Mouse (Mus musculus) stomach, embryonic 14.5 days (tissue): Measurements from ENCODE around the gene Glod5. TPM values are rescaled to one million over a fixed set of nuclear protein-coding genes. Genes with fewer than 3 reads are reported as not detected.
"Not testable (repeated sequence)": the region's sequence is repeated elsewhere in the genome, so short reads cannot be mapped to it uniquely, and the experiment has no call there.

Source experiments
- ATAC-seq: fragments of 200-750 bp; cut with Nextera tagmentation; 2 replicates; pipeline ENCODE4 v1.8.0; 2017; ENCODE audit warnings: low read depth, moderate TSS enrichment; ENCODE audit not compliant: insufficient number of reproducible peaks, insufficient read depth, low FRiP score
- H3K27ac ChIP-seq: fragments of 300-500 bp; sonication (generic); 2 replicates; pipeline ENCODE4 v1.5.1; 2014; ENCODE audit warnings: mild to moderate bottlenecking, low read length, moderate library complexity, mixed read lengths
- H3K27me3 ChIP-seq: fragments of 300-500 bp; sonication (generic); 2 replicates; pipeline ENCODE4 v1.6.1; 2014; ENCODE audit warnings: low read length, control low read depth, mixed read lengths; ENCODE audit not compliant: control insufficient read depth, insufficient read depth
- H3K36me3 ChIP-seq: fragments of 300-500 bp; sonication (generic); 2 replicates; pipeline ENCODE4 v1.6.1; 2014; ENCODE audit warnings: mild to moderate bottlenecking, control low read depth, low read length, moderate library complexity, mixed read lengths; ENCODE audit not compliant: control insufficient read depth, insufficient read depth
- H3K4me1 ChIP-seq: fragments of 300-500 bp; sonication (generic); 2 replicates; pipeline ENCODE4 v1.6.1; 2014; ENCODE audit warnings: low read length, control low read depth, mixed read lengths; ENCODE audit not compliant: control insufficient read depth, insufficient read depth
- H3K4me2 ChIP-seq: fragments of 300-500 bp; sonication (generic); replicated peaks from 2 replicates; pipeline ENCODE4 v1.6.1; 2014; ENCODE audit warnings: low read depth, low read length, control low read depth
- H3K4me3 ChIP-seq: fragments of 300-500 bp; sonication (generic); 2 replicates; pipeline ENCODE4 v1.5.1; 2014; ENCODE audit warnings: low read depth, low read length, control low read depth
- H3K9ac ChIP-seq: fragments of 300-500 bp; sonication (generic); replicated peaks from 2 replicates; pipeline ENCODE4 v1.6.1; 2014; ENCODE audit warnings: low read depth, mild to moderate bottlenecking, control low read depth, low read length, moderate library complexity, mixed read lengths
- H3K9me3 ChIP-seq: fragments of 300-500 bp; sonication (generic); 2 replicates; pipeline ENCODE4 v1.6.1; 2016; ENCODE audit warnings: low read depth, low read length, control low read depth; ENCODE audit not compliant: control insufficient read depth
- WGBS: fragments of 180-500 bp; shearing (Covaris S2); extraction: QIAGEN DNeasy Blood & Tissue Kit; methylation state at CpG from one replicate; pipeline ENCODE4 v1.1.7; 2014; 5-methylcytosine and 5-hydroxymethylcytosine counted together
- polyA plus RNA-seq: library from polyadenylated mRNA; unstranded; fragments of >200 nt; fragmentation: Nextera tagmentation; extraction: Ambion mirVana; gene quantifications from 2 replicates; pipeline ENCODE4 v1.2.1, GENCODE M21; 2014

Gene Glod5
- polyA plus RNA-seq: not detected in 2 replicates

- H3K27me3 ChIP-seq: no peaks in the 10 kb centered on the region
- no peak within 1 kb of the TSS for H3K4me3 ChIP-seq
- WGBS: 71% methylated on average over 2 of the region's 2 CpGs
- H3K4me1 ChIP-seq: no peaks in the 10 kb centered on the region
- H3K27ac ChIP-seq: no peak within 1 kb of the TSS
- H3K9ac ChIP-seq: no peak within 1 kb of the TSS
- no peak within 1 kb of the TSS for H3K4me2 ChIP-seq
- H3K9me3 ChIP-seq: no peaks in the 10 kb centered on the region
- H3K36me3 ChIP-seq: no peaks in the 10 kb centered on the region
- no peak for ATAC-seq
These were observed at the start of gene Glod5 for GRCm38 (mm10) chrX:8018286-8018685. Glod5 (minus strand) TSS chrX:8018492.

- ATAC-seq, H3K9me3 ChIP-seq, H3K27me3 ChIP-seq, H3K36me3 ChIP-seq, H3K4me2 ChIP-seq, H3K9ac ChIP-seq, H3K4me1 ChIP-seq, H3K27ac ChIP-seq, H3K4me3 ChIP-seq: not testable (repeated sequence)
- 83% methylated on average over 7 of the region's 8 CpGs for WGBS
These were observed 32.9 kb upstream of the Glod5 start for GRCm38 (mm10) chrX:8051044-8051781.

GRCm38 (mm10) chrX:8033009-8033408 lies 14.7 kb upstream of the Glod5 start:
- no peak for ATAC-seq
- no peaks in the 10 kb centered on the region for H3K9me3 ChIP-seq
- WGBS: 64% methylated on average over 1 of the region's 1 CpGs
- no peak overlapping the region for H3K9ac ChIP-seq
- no peaks in the 10 kb centered on the region for H3K4me1 ChIP-seq
- no peaks in the 10 kb centered on the region for H3K36me3 ChIP-seq
- no peak overlapping the region for H3K4me3 ChIP-seq
- no peaks in the 10 kb centered on the region for H3K27me3 ChIP-seq
- H3K4me2 ChIP-seq: no peak overlapping the region
- no peak overlapping the region for H3K27ac ChIP-seq

GRCm38 (mm10) chrX:8026811-8027210 lies 8.5 kb upstream of the Glod5 start:
- 65% methylated on average over 4 of the region's 4 CpGs for WGBS
- Histone ChIP-seq H3K4me3 (no peak overlapping the region), H3K27me3 (no peaks in the 10 kb centered on the region), H3K4me1 (no peaks in the 10 kb centered on the region), H3K9ac (no peak overlapping the region), H3K9me3 (no peaks in the 10 kb centered on the region), H3K27ac (no peak overlapping the region), H3K36me3 (no peaks in the 10 kb centered on the region), H3K4me2 (no peak overlapping the region)
- no peak for ATAC-seq

- no peak overlapping the region for H3K9ac ChIP-seq
- no peak for ATAC-seq
- no peaks in the 10 kb centered on the region for H3K36me3 ChIP-seq
- no peak overlapping the region for H3K4me2 ChIP-seq
- H3K4me3 ChIP-seq: no peak overlapping the region
- H3K4me1 ChIP-seq: no peaks in the 10 kb centered on the region
- H3K27me3 ChIP-seq: no peaks in the 10 kb centered on the region
- H3K9me3 ChIP-seq: no peaks in the 10 kb centered on the region
- H3K27ac ChIP-seq: no peak overlapping the region
- 65% methylated on average over 2 of the region's 2 CpGs for WGBS
These were observed 6.5 kb upstream of the Glod5 start for GRCm38 (mm10) chrX:8024795-8025194.

GRCm38 (mm10) chrX:8020111-8020778 lies 2.0 kb upstream of the Glod5 start:
- Histone ChIP-seq H3K36me3 (no peaks in the 10 kb centered on the region), H3K4me2 (no peak overlapping the region), H3K4me1 (no peaks in the 10 kb centered on the region), H3K27ac (no peak overlapping the region), H3K9me3 (no peaks in the 10 kb centered on the region), H3K4me3 (no peak overlapping the region), H3K27me3 (no peaks in the 10 kb centered on the region), H3K9ac (no peak overlapping the region)
- 87% methylated on average over 2 of the region's 2 CpGs for WGBS
- no peak for ATAC-seq

- ATAC-seq: no peak
- WGBS: 12% methylated on average over 5 of the region's 5 CpGs
- Histone ChIP-seq H3K4me3 (no peak overlapping the region), H3K27ac (no peak overlapping the region), H3K4me1 (no peaks in the 10 kb centered on the region), H3K36me3 (no peaks in the 10 kb centered on the region), H3K27me3 (no peaks in the 10 kb centered on the region), H3K9ac (no peak overlapping the region), H3K9me3 (no peaks in the 10 kb centered on the region), H3K4me2 (no peak overlapping the region)
These were observed 1.1 kb downstream of the Glod5 start for GRCm38 (mm10) chrX:8017142-8017541.

- H3K36me3 ChIP-seq, H3K4me2 ChIP-seq, H3K27ac ChIP-seq, H3K9ac ChIP-seq, H3K9me3 ChIP-seq, H3K4me1 ChIP-seq, ATAC-seq, H3K4me3 ChIP-seq, H3K27me3 ChIP-seq: not testable (repeated sequence)
- WGBS: 20% methylated on average over 7 of the region's 7 CpGs
These were observed 2.6 kb downstream of the Glod5 start for GRCm38 (mm10) chrX:8015675-8016074.
